Mouse (Mus musculus) CH12.LX (cell line): ENCODE results near the gene Slfn2. TPM values are rescaled to one million over a fixed set of nuclear protein-coding genes. Genes with fewer than 3 reads are reported as not detected.

ENCODE experiments used
- DNase-seq: peaks from one replicate; pipeline ENCODE4 v3.0.0-alpha.2; 2013; ENCODE audit errors: extremely low read depth
- H3K27ac ChIP-seq: 2 replicates; pipeline ENCODE4 v1.5.1; 2012; ENCODE audit warnings: low read depth, mild to moderate bottlenecking, control low read depth, moderate library complexity; ENCODE audit not compliant: insufficient read depth
- H3K27me3 ChIP-seq: replicated peaks from 2 replicates; pipeline ENCODE3; 2012; ENCODE audit warnings: inconsistent platforms
- H3K36me3 ChIP-seq, 2 experiments: replicated peaks in 1 of 2; 2 replicates each; pipeline versions ENCODE3 to v1.6.1; 2012; ENCODE audit warnings: inconsistent platforms in 1 of 2, low read length in 1 of 2, mild to moderate bottlenecking in 1 of 2, mixed read lengths in 1 of 2, moderate library complexity in 1 of 2; ENCODE audit not compliant: control insufficient read depth in 1 of 2, insufficient read depth in 1 of 2
- H3K4me1 ChIP-seq, 2 experiments: 2 replicates each; pipeline ENCODE4 v1.6.1; 2012; ENCODE audit warnings: inconsistent platforms in 1 of 2, moderate library complexity in 1 of 2; ENCODE audit not compliant: insufficient read depth in 2 of 2, control insufficient read depth in 1 of 2
- H3K4me2 ChIP-seq: 2 replicates; pipeline ENCODE4 v1.6.1; 2012; ENCODE audit warnings: low read depth, mild to moderate bottlenecking, control low read depth; ENCODE audit not compliant: poor library complexity, insufficient read depth, severe bottlenecking
- H3K4me3 ChIP-seq, 3 experiments: fragments of 150-350 bp in 1 of 3; sonication (generic) in 1 of 3; replicated peaks in 1 of 3; 2 replicates each; pipeline versions ENCODE3 to v1.5.1; 2011 to 2012; ENCODE audit warnings: low read depth in 2 of 3, low read length in 2 of 3, mild to moderate bottlenecking in 2 of 3, moderate library complexity in 2 of 3, control low read depth in 1 of 3, improper control_type of control experiment in 1 of 3, inconsistent platforms in 1 of 3, mixed read lengths in 1 of 3; ENCODE audit not compliant: poor library complexity in 1 of 3
- H3K79me2 ChIP-seq: replicated peaks from 2 replicates; pipeline ENCODE4 v1.6.1; 2012; ENCODE audit warnings: mild to moderate bottlenecking, moderate library complexity; ENCODE audit not compliant: control insufficient read depth, poor library complexity, insufficient read depth, severe bottlenecking; ENCODE audit errors: extremely low read depth
- H3K9ac ChIP-seq: 2 replicates; pipeline ENCODE4 v1.6.1; 2012; ENCODE audit warnings: low read depth, mild to moderate bottlenecking, control low read depth, moderate library complexity; ENCODE audit not compliant: insufficient read depth
- H3K9me3 ChIP-seq: replicated peaks from 2 replicates; pipeline ENCODE3; 2012; ENCODE audit warnings: low read length, inconsistent platforms, mixed read lengths
- CHD1 ChIP-seq: IDR thresholded peaks from 2 replicates; pipeline ENCODE4 v1.6.1; 2012; ENCODE audit warnings: low read depth, low read length, improper control_type of control experiment, inconsistent platforms
- CTCF ChIP-seq, 2 experiments: IDR thresholded peaks in 1 of 2; conservative IDR thresholded peaks in 1 of 2; 2 replicates each; pipeline ENCODE4 v1.5.1; 2011 to 2012; ENCODE audit warnings: low read depth in 2 of 2, low read length in 2 of 2, improper control_type of control experiment in 1 of 2, inconsistent platforms in 1 of 2, mild to moderate bottlenecking in 1 of 2, moderate library complexity in 1 of 2
- ELF1 ChIP-seq: IDR thresholded peaks from 2 replicates; pipeline ENCODE4 v1.6.1; 2014; ENCODE audit warnings: low read depth, mild to moderate bottlenecking, inconsistent platforms, low read length, improper control_type of control experiment
- IRF4 ChIP-seq: IDR thresholded peaks from 2 replicates; pipeline ENCODE4 v1.6.1; 2014; ENCODE audit warnings: low read depth, mild to moderate bottlenecking, inconsistent platforms, low read length, improper control_type of control experiment
- JUND ChIP-seq: conservative IDR thresholded peaks from 2 replicates; pipeline ENCODE4 v1.6.1; 2011; ENCODE audit warnings: low read depth, low read length, improper control_type of control experiment
- KAT2A ChIP-seq: IDR thresholded peaks from 2 replicates; pipeline ENCODE4 v1.6.1; 2012; ENCODE audit warnings: low read length, improper control_type of control experiment, inconsistent platforms; ENCODE audit not compliant: insufficient replicate concordance
- MAFK ChIP-seq: IDR thresholded peaks from 2 replicates; pipeline ENCODE4 v1.6.1; 2011; ENCODE audit warnings: low read length, improper control_type of control experiment; ENCODE audit not compliant: insufficient replicate concordance
- MEF2A ChIP-seq: IDR thresholded peaks from 2 replicates; pipeline ENCODE4 v1.6.1; 2014; ENCODE audit warnings: low read depth, mild to moderate bottlenecking, inconsistent platforms, low read length, improper control_type of control experiment, borderline replicate concordance
- MXI1 ChIP-seq: IDR thresholded peaks from 2 replicates; pipeline ENCODE4 v1.6.1; 2011; ENCODE audit warnings: mild to moderate bottlenecking, low read depth, low read length, improper control_type of control experiment
- NELFE ChIP-seq: IDR thresholded peaks from 2 replicates; pipeline ENCODE4 v1.6.1; 2011; ENCODE audit warnings: low read depth, low read length, improper control_type of control experiment
- NRF1 ChIP-seq: IDR thresholded peaks from 2 replicates; pipeline ENCODE4 v1.6.1; 2014; ENCODE audit warnings: low read depth, mild to moderate bottlenecking, inconsistent platforms, low read length, improper control_type of control experiment, moderate library complexity
- PAX5 ChIP-seq: IDR thresholded peaks from 2 replicates; pipeline ENCODE4 v1.6.1; 2012; ENCODE audit warnings: low read length, inconsistent platforms, mixed read lengths
- POLR2A ChIP-seq: IDR thresholded peaks from 2 replicates; pipeline ENCODE4 v1.6.1; 2011; ENCODE audit warnings: low read depth, mild to moderate bottlenecking, improper control_type of control experiment, low read length
- RAD21 ChIP-seq: IDR thresholded peaks from 2 replicates; pipeline ENCODE4 v1.6.1; 2011; ENCODE audit warnings: low read depth, mild to moderate bottlenecking, low read length, improper control_type of control experiment, moderate library complexity
- SMC3 ChIP-seq: IDR thresholded peaks from 2 replicates; pipeline ENCODE4 v1.6.1; 2011; ENCODE audit warnings: low read depth, low read length, improper control_type of control experiment
- TBP ChIP-seq: conservative IDR thresholded peaks from 2 replicates; pipeline ENCODE4 v1.6.1; 2011; ENCODE audit warnings: low read depth, low read length, improper control_type of control experiment
- TCF12 ChIP-seq: IDR thresholded peaks from 2 replicates; pipeline ENCODE4 v1.6.1; 2014; ENCODE audit warnings: low read depth, mild to moderate bottlenecking, inconsistent platforms, low read length, improper control_type of control experiment
- UBTF ChIP-seq: IDR thresholded peaks from 2 replicates; pipeline ENCODE4 v1.6.1; 2012; ENCODE audit warnings: low read depth, mild to moderate bottlenecking, inconsistent platforms, low read length, improper control_type of control experiment, moderate library complexity
- USF2 ChIP-seq: conservative IDR thresholded peaks from 2 replicates; pipeline ENCODE4 v1.6.1; 2011; ENCODE audit warnings: low read depth, low read length, improper control_type of control experiment
- ZC3H11A ChIP-seq: IDR thresholded peaks from 2 replicates; pipeline ENCODE4 v1.6.1; 2012; ENCODE audit warnings: low read depth, mild to moderate bottlenecking, inconsistent platforms, low read length, improper control_type of control experiment
- ZKSCAN1 ChIP-seq: IDR thresholded peaks from 2 replicates; pipeline ENCODE4 v1.6.1; 2012; ENCODE audit warnings: low read depth, inconsistent platforms, low read length, improper control_type of control experiment, borderline replicate concordance
- ZMIZ1 ChIP-seq: IDR thresholded peaks from 2 replicates; pipeline ENCODE4 v1.6.1; 2012; ENCODE audit warnings: low read depth, mild to moderate bottlenecking, inconsistent platforms, low read length, improper control_type of control experiment
- ZNF384 ChIP-seq: IDR thresholded peaks from 2 replicates; pipeline ENCODE4 v1.6.1; 2012; ENCODE audit warnings: low read depth, low read length, improper control_type of control experiment, inconsistent platforms
- dilution Hi-C: fragments of 300-500 bp; cut with MboI; formaldehyde crosslinking; loops from 2 replicates; pipeline ENCODE4 v1.14.3; 2020; ENCODE audit warnings: low sequenced_read_pairs; ENCODE audit not compliant: extremely low pct_unique_long_range_greater_than_20kb, extremely low pct_ligation_motif_present
- in situ Hi-C: fragments of 300-500 bp; cut with MboI; formaldehyde crosslinking; loops from 3 replicates; pipeline ENCODE4 v1.14.3; 2019; ENCODE audit warnings: low sequenced_read_pairs, low pct_ligation_motif_present, low pct_unique_long_range_greater_than_20kb, mixed read lengths
- polyA plus RNA-seq: library from polyadenylated mRNA; unstranded; fragments of >175 nt; gene quantifications from 2 replicates; pipeline ENCODE4 v1.2.1, GENCODE M21; 2012; ENCODE audit warnings: low read depth; ENCODE audit not compliant: insufficient read length
- total RNA-seq, 2 experiments: library from RNA; depleted of rRNA; stranded (reverse); fragments of 300-350 nt in 1 of 2; fragments of >200 nt in 1 of 2; gene quantifications; 2 replicates each; pipeline ENCODE4 v1.2.3; 2012 to 2014

The Slfn2 gene
- total and polyA plus RNA-seq, 3 experiments = 112 to 241 (median 209) TPM

DNA sequence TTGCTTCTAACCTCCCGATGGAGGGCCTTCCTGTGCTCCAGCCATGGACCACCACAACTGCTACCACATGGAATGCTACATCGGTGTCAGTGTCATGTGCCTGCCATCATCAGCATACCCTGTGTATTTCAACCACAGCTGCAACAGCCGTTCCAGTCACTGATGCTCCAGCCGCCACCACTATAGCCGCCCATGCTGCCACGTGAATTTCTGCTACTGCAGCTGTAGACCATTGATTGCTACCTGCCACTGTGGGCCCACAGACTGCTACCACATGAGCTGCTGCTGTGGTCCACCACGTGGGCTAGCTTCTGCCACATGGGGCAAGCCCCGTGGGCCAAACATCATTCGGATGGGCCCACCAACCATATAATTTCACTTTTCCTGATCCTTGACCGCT, 19.8 kb downstream of the Slfn2 start:
- Histone ChIP-seq H3K9me3 (peaks cover 15% of the 10 kb centered on the region), H3K36me3 (no peaks in the 10 kb centered on the region), H3K4me2 (no peak overlapping the region), H3K4me3 (no peak overlapping the region), H3K27me3 (no peaks in the 10 kb centered on the region), H3K9ac (no peak overlapping the region), H3K4me1 (peaks cover 0 to 2% of the 10 kb centered on the region in 2 experiments; a peak in 2 of 4 replicates), H3K27ac (no peak overlapping the region), H3K79me2 (no peaks in the 10 kb centered on the region)
- dilution Hi-C loops (no loop called here), in situ Hi-C loops (no loop called here)
- no peak for DNase-seq
- TF ChIP-seq TBP (no peak), ZNF384 (no peak), PAX5 (no peak), IRF4 (no peak), JUND (no peak), ELF1 (no peak), SMC3 (no peak), POLR2A (no peak), ZKSCAN1 (no peak), CTCF (conservative IDR thresholded peaks at IDR 0.05 in 1 of 2, IDR thresholded peaks at IDR 0.05 in 1 of 2; ENCODE audit: low read depth in 2 of 2, low read length in 2 of 2) (no peak), MAFK (no peak), UBTF (no peak), CHD1 (no peak), KAT2A (no peak), TCF12 (no peak)

DNA sequence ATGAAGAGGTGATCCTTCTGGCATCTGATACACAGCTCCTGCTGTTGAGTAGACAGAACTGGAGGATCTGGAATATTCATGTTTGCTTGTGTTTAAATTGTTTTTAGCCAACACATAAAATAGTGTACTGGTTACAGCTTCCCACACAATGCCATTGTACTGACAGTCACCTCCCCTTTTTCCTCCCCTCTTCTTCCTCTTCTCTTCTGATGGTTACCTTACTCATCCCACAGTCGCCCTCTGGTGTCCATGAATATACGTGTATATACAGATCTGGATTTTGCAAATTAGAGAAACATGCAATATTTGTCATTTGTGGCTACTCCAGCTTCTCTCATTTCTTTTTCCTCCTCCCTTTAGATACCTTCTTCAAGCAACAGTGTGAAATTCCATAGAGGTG, 50.2 kb downstream of the Slfn2 start:
- Histone ChIP-seq H3K79me2 (no peaks in the 10 kb centered on the region), H3K9ac (no peak overlapping the region), H3K4me1 (peaks cover 20 to 37% of the 10 kb centered on the region in 2 experiments), H3K27me3 (peaks cover 5% of the 10 kb centered on the region), H3K27ac (no peak overlapping the region), H3K9me3 (no peaks in the 10 kb centered on the region), H3K36me3 (no peaks in the 10 kb centered on the region), H3K4me3 (no peak overlapping the region), H3K4me2 (no peak overlapping the region)
- no peak for TF ChIP-seq CHD1
- TF ChIP-seq USF2 = no peak
- TF ChIP-seq NELFE = no peak
- no peak for TF ChIP-seq ZMIZ1
- TF ChIP-seq KAT2A = no peak
- TF ChIP-seq JUND = peak; percentile 47; the same call in 1 of the 2 replicates
- TF ChIP-seq CTCF (conservative IDR thresholded peaks at IDR 0.05 in 1 of 2, IDR thresholded peaks at IDR 0.05 in 1 of 2; ENCODE audit: low read depth in 2 of 2, low read length in 2 of 2) = peak; percentile 40 to 91
- peak; percentile 91 for TF ChIP-seq RAD21
- TF ChIP-seq ELF1 = peak; percentile 56
- peak; percentile 21; the same call in 1 of the 2 replicates for TF ChIP-seq MEF2A
- TF ChIP-seq MXI1 = peak; percentile 59; the same call in 1 of the 2 replicates
- peak; percentile 99 for TF ChIP-seq SMC3
- peak; percentile 71; the same call in 1 of the 2 replicates for TF ChIP-seq ZC3H11A
- no peak for TF ChIP-seq NRF1
- in situ Hi-C loops = loop anchor here (25.0 kb wide), 1 partner anchor 97 kb away; no protein-coding TSS in a partner anchor
- dilution Hi-C loops = no loop called here
- peak; percentile 85 for DNase-seq
